Mouse (Mus musculus): ENCODE data around the gene Prkcg. TPM values are rescaled to one million over a fixed set of nuclear protein-coding genes. Genes with fewer than 3 reads are reported as not detected.

Gene Prkcg
- polyA plus RNA-seq, 1 experiment from 2014 or later, result 0.73 TPM

Other genes with a start within 250 kb of the Prkcg start
- gene AU018091, start 120.0 kb upstream of the Prkcg start, polyA plus RNA-seq (2016; fragmentation: Nextera tagmentation; extraction: Ambion mirVana), result 0.13 and 0.26 TPM in 2 replicates
- gene Nlrp12, start 39.4 kb upstream of the Prkcg start, polyA plus RNA-seq (2016; fragmentation: Nextera tagmentation; extraction: Ambion mirVana), result not detected in 2 replicates
- gene Myadm, start 99 bp upstream of the Prkcg start, polyA plus RNA-seq (2016; fragmentation: Nextera tagmentation; extraction: Ambion mirVana), result 21.3 and 23.2 TPM in 2 replicates
- 3.9 and 4.0 TPM in 2 replicates for gene Cacng7, start 43.8 kb downstream of the Prkcg start, polyA plus RNA-seq (2016; fragmentation: Nextera tagmentation; extraction: Ambion mirVana)
- 6.3 and 8.2 TPM in 2 replicates for gene Cacng8, start 101.5 kb downstream of the Prkcg start, polyA plus RNA-seq (2016; fragmentation: Nextera tagmentation; extraction: Ambion mirVana)
- gene Cacng6, start 135.0 kb downstream of the Prkcg start, polyA plus RNA-seq (2016; fragmentation: Nextera tagmentation; extraction: Ambion mirVana), result 0.10 and 0.22 TPM in 2 replicates
- gene Tarm1, start 213.4 kb downstream of the Prkcg start, polyA plus RNA-seq (2016; fragmentation: Nextera tagmentation; extraction: Ambion mirVana), result not detected in 2 replicates

Data from forebrain, embryonic 12.5 days (tissue).